Mouse (Mus musculus) cerebellum, adult 11-12 months (tissue): ENCODE measurements around the gene Lcn6.
"Not testable (repeated sequence)": the region's sequence is repeated elsewhere in the genome, so short reads cannot be mapped to it uniquely, and the experiment has no call there.

Experiments
- DNase-seq: peaks from one replicate; pipeline ENCODE4 v3.0.0; 2022

Lcn6 gene

DNA sequence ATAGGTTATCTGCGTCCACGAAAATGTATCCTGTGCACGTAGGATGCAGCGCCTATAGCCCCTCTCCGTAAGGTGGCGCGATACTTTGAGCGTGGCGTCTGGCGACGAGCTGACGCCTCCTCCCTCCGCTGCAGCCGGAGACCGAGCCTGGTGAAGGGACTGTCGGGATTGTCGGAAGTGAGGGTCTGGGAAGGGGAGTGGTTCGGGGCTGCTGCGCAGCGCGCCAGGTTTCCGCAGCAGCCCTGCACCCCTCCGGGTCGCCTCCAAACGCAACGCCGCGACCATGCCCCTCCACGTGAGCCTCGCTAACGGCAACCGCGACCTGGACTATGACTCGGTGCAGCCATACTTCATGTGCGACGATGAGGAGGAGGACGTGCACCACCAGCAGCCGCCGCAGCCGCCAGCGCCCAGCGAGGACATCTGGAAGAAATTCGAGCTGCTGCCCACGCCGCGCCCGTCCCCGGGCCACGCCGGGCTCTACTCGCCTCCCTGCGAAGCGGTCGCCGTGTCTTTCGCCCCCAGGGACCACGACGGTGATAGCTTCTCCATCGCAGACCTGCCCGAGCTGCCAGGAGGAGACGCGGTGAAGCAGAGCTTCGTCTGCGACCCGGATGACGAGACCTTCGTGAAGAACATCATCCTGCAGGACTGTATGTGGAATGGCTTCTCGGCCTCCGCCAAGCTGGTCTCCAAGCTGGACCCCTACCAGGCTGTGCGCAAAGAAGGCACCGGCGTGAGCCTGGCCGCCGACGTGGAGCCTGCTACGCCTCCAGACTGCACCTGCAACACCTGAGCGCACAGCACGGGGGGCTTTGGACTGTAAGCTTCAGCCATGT is 30.3 kb downstream of the Lcn6 start, which contains the start of gene Bmyc:
TSS of gene Bmyc (plus strand) at position 97 of the 839 bp plus-strand sequence.
- DNase-seq: peak; percentile 87

- peak; percentile 49 for DNase-seq
Measured at GRCm38 (mm10) chr2:25708121-25708520, 31.5 kb downstream of the Lcn6 start.

DNA sequence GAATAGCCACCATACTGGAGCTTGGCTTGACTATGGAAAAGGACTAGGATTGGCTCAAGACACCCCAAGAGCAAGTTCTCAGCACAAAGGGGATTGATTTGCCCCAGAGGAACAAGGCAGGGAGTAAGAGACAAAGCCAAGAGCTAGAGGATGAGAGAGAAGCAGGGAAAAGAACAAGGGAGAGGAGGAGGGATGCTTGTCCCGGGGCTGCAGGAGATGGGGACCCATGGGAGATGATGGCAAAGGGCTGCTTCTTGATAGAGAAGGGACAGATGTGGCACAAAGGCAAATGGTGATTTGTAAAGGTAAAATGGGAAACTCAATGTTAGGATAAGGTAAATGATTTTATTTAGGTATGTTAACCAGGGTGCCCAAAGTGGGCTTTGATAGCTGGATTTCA is 32.5 kb downstream of the Lcn6 start:
- DNase-seq: not testable (repeated sequence)

DNA sequence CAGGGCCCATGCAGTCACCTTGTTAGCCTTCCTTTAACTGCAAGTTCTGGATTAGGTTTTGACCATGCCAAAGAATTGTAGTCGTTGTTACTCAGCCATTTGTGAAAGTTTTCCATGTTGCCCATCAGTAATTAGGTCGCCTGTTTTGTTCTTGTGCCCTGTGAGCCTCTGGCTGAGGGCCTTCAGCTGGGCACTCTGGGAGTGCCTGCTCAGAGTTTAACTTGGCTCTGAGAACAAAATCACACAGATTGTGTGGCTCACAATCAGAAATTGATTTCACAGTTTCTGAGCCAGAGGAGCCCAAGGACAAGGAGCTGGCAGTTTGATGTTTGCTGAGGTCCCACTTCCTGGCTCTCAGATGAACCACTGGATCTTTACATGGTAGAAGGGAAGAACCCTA is 33.2 kb downstream of the Lcn6 start:
- not testable (repeated sequence) for DNase-seq

GRCm38 (mm10) chr2:25711641-25712040 is 35.1 kb downstream of the Lcn6 start:
- DNase-seq: not testable (repeated sequence)

- DNase-seq: no peak
Measured at GRCm38 (mm10) chr2:25717222-25717621, 40.6 kb downstream of the Lcn6 start.
